Comparison of ENCODE assay signal across 21 mouse cellular contexts in the genomic region with DNA sequence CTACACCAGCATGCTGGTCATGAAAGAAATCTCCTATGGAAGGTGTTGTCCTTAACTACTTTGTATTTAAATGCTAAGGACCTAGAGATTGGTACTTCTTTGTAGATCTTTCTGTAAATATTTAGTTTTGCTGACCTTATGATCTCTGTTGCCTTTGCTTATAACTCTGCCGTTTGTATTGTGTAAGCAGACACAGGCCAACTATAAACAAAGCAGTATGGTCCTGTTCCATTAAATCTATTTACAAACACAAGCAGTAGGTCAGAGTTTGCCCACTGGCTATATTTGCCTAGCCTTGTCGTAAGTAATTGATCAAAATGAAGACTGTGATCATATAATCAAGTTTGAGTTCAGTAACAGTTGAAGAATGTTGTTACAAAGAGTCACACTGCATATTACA.
"Had no signal": no experiment of that assay in that cellular context is flagged by ENCODE, and none has a peak within 500 bp of the region (broad histone marks: within the 10 kb centered on the region; RNA-seq: fewer than 3 reads in every experiment).

No protein-coding gene starts in this region.

- ATAC-seq: lung, postnatal 0 days; midbrain, embryonic 16.5 days had no signal

- H3K9ac ChIP-seq: limb, embryonic 13.5 days; limb, embryonic 15.5 days; lung, embryonic 15.5 days; midbrain, embryonic 12.5 days; neural tube, embryonic 13.5 days; neural tube, embryonic 15.5 days; stomach, embryonic 15.5 days had no signal

- H3K4me1 ChIP-seq: limb, embryonic 13.5 days; limb, embryonic 15.5 days; lung, embryonic 15.5 days; midbrain, embryonic 10.5 days; midbrain, embryonic 12.5 days; neural tube, embryonic 13.5 days; neural tube, embryonic 15.5 days; stomach, embryonic 15.5 days had no signal

- H3K36me3 ChIP-seq: limb, embryonic 15.5 days; lung, embryonic 15.5 days; midbrain, embryonic 10.5 days; stomach, embryonic 15.5 days had no signal

- H3K4me2 ChIP-seq: limb, embryonic 13.5 days; limb, embryonic 15.5 days; lung, embryonic 15.5 days; midbrain, embryonic 12.5 days; neural tube, embryonic 13.5 days; neural tube, embryonic 15.5 days; stomach, embryonic 15.5 days had no signal

- H3K27ac ChIP-seq: limb, embryonic 13.5 days; limb, embryonic 15.5 days; lung, embryonic 15.5 days; midbrain, embryonic 10.5 days; midbrain, embryonic 12.5 days; neural tube, embryonic 13.5 days; neural tube, embryonic 15.5 days; stomach, embryonic 15.5 days; stomach, postnatal 0 days had no signal

- H3K4me3 ChIP-seq: limb, embryonic 13.5 days; limb, embryonic 15.5 days; lung, embryonic 15.5 days; midbrain, embryonic 10.5 days; midbrain, embryonic 12.5 days; myocyte; neural tube, embryonic 13.5 days; neural tube, embryonic 15.5 days; stomach, embryonic 15.5 days had no signal

- H3K27me3 ChIP-seq: limb, embryonic 13.5 days; limb, embryonic 15.5 days; lung, embryonic 15.5 days; midbrain, embryonic 12.5 days; neural tube, embryonic 13.5 days; neural tube, embryonic 15.5 days; stomach, embryonic 15.5 days had no signal

- H3K9me3 ChIP-seq: limb, embryonic 13.5 days; limb, embryonic 15.5 days; lung, embryonic 15.5 days; midbrain, embryonic 10.5 days; midbrain, embryonic 12.5 days; neural tube, embryonic 13.5 days; neural tube, embryonic 15.5 days; stomach, embryonic 15.5 days had no signal

- DNase-seq: lung, adult 18-20 months; lung, postnatal 4 days; midbrain, embryonic 14.5 days; right cerebral cortex, adult 18-20 months; right cerebral cortex, postnatal 25 days; right cerebral cortex, postnatal 4 days; thymus, adult 2 months; thymus, postnatal 25 days; thymus, postnatal 4 days had no signal
